Mouse (Mus musculus) gastrocnemius, postnatal 36 days (tissue): ENCODE results near the gene Akap7. TPM values are rescaled to one million over a fixed set of nuclear protein-coding genes. Genes with fewer than 3 reads are reported as not detected.
A peak's percentile ranks its signal among the peaks of the same experiment; 100 is the strongest.

Experiments
- DNase-seq, 2 experiments: peaks; one replicate each; pipeline ENCODE4 v3.0.0; 2022
- intact Hi-C: fragments of 180-260 bp; cut with DNase I; formaldehyde crosslinking; loops from one replicate; pipeline ENCODE4 v1.15.1; 2025
- total RNA-seq, 2 experiments: library from RNA; stranded (reverse); gene quantifications; 2 replicates each; pipeline ENCODE4 v1.2.3; 2021

Gene Akap7
- total RNA-seq, 2 experiments from 2014 or later = 18.6 to 23.3 TPM

DNA sequence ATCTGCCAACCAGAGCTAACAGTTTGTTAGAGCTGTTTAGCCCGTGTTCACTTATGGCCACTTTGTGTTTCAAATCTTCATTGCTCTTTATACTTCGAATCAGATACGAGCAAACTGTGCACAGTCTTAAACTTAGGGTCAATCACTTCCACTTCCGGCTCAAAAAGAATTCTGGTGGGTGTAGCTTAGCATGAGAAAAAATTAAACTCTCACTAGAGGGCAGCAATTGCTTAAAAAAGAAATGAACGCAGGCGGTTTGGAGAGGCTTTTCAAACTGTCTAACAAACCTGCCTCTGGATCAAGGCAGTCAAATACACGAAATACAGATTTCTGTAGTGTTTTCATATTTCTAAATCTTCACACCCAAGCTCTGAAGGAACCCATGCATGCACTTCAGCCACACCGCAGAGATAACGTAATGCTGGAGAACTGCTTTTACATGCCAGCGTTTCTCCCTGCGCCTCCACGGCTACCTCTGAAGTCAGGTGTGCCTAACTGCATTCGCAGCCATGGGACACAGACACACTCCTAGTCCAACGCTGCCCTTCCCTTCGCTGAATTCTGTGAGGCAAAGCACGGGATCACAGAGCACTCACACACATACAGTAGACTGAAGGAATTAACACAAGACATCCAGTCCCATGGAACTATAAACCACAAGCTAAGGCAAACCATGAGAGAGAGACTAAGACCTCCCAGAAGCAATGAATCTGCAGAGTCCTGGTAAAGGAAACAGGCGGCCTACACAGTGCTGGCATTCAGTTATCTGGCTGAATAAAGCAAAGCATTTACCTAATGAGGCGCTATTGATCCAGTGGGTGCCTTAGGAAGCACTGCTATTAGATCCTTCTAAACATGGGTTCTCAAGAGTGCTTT, 39.0 kb downstream of the Akap7 start:
- intact Hi-C loops = loop anchor here (2.0 to 5.0 kb wide), 3 partner anchors 149 to 869 kb away; no protein-coding TSS in a partner anchor
- no peak for DNase-seq

GRCm38 (mm10) chr10:25261176-25261575, 46.5 kb downstream of the Akap7 start:
- intact Hi-C loops = no loop called here
- DNase-seq = no peak

DNA sequence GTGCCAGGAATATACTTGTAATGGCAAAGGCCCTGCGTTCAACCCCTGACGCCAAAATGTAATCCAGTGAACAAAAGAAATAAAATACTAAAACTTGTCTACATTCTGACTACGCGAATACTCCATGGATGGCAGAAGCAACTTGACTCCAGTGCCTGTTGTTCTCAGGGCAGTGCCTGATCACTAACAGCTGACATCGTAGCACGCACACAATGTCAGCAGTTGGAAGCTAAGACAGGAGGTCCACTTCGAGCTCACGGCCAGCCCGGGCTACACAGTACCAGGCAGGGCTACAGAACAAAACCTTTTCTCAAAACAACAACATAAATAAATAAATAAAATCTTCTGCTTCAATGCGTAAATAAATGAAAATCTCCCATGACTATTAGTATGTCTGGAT, 46.9 kb downstream of the Akap7 start:
- intact Hi-C loops = no loop called here
- no peak for DNase-seq

DNA sequence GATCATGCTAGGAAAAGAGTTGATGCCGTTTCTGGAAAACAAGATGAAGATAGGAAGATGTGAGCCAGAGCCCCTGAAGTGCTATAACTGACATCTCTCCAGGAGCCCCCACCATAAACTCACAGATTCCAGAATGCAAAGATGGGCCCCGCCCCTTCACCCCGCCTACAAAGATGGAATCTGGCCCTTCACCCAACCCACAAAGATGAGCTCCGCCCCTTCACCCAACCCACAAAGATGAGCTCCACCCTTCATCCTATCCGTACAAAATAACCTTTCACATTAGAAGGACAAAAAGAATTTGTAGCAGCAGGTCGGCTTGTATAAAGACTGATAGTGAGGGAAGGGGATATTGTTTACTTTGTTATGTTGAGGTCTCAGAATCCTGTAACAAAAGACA, 49.5 kb downstream of the Akap7 start:
- intact Hi-C loops = no loop called here
- no peak for DNase-seq

DNA sequence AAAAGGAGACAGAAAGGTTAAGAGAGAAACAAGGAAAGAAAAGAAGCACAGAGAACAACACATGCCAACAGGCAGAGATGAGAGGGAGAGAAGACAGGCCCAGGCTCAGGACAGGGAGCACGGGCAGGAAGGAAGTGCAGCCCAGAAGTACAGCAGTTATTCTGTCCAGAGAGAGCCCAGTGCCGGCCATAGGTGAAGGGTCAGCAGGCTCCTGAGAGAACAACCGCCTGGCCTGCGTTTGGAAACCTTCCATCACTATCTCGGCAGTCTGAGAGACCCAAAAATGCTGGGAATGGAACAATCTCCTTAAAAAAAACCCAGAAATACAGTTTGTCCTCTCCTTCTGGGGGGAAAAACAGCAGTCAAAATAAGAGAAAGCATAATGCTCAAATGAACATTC, 50.2 kb downstream of the Akap7 start:
- intact Hi-C loops = no loop called here
- no peak for DNase-seq

DNA sequence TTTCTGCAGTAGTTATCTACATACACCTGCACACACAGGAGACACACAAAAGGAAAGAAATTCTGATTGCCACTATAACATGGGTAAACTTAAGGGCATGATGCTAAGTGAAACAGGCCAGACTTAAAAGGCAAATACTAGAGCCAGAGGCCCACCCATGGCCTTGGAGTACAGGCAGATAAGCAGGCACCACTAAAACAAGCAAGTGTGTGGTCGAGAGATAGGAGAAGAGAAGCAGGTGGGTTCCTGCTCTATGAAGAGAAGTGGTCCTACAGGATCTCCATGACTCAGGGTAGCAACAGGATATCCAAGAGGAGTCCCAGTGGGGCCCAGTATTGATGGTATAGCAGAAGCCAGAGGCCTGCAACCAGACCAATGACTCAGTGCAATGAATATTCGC, 54.2 kb downstream of the Akap7 start:
- intact Hi-C loops = no loop called here

DNA sequence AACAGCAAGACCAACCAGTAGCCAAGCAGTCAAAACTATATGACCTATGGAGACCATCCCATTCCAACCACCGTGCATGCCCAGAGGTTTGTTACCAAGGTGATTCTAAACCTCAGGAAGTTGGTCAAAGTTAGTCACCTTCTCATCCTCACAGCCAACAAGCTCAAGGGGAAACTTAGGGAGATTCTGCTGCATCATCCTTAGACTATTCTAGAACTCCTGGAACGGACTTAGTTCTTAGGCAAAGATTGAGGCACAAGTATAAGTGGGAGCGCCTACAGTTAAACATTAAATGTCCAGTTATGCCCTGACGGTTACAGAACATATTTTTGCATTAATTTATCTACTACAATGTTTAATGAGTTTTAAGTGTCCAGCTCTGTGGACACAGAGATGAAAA, 54.7 kb downstream of the Akap7 start:
- DNase-seq = no peak
- intact Hi-C loops = no loop called here

More for the DNA sequence above, 54.2 kb downstream of the Akap7 start:
- no peak for DNase-seq

- intact Hi-C loops = no loop called here
These were observed 57.6 kb downstream of the Akap7 start for GRCm38 (mm10) chr10:25250108-25250507.

GRCm38 (mm10) chr10:25246173-25246572, 61.5 kb downstream of the Akap7 start:
- intact Hi-C loops = no loop called here
- no peak for DNase-seq

More at GRCm38 (mm10) chr10:25250108-25250507, 57.6 kb downstream of the Akap7 start:
- peak; percentile 33 to 45 for DNase-seq

DNA sequence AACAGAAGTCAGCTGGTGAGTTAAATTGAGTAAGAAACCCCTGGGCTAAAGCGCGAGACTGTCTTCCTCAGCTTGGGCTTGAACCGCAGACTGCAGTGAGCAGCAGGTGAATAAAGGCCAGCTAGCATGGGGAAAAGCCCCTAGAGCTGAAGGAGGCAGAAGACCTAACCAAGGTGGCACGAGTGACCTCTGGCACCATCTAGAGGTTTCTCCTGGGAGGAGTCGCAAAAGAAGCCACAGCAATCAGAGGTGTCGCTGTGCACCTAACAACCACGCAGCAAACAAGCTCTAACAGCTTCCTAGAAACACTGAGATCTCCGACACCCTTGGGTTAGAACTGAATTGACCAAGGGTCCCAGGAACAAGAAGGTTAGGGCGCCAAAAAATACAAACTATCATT, 68.5 kb downstream of the Akap7 start:
- intact Hi-C loops = loop anchor here (5.0 kb wide), 1 partner anchor 277 kb away; no protein-coding TSS in a partner anchor
- DNase-seq = peak in 1 of 2 experiments; percentile 14

GRCm38 (mm10) chr10:25234080-25234479, 73.6 kb downstream of the Akap7 start:
- intact Hi-C loops = no loop called here
- no peak for DNase-seq

GRCm38 (mm10) chr10:25232700-25233099, 75.0 kb downstream of the Akap7 start:
- no peak for DNase-seq
- intact Hi-C loops = no loop called here

DNA sequence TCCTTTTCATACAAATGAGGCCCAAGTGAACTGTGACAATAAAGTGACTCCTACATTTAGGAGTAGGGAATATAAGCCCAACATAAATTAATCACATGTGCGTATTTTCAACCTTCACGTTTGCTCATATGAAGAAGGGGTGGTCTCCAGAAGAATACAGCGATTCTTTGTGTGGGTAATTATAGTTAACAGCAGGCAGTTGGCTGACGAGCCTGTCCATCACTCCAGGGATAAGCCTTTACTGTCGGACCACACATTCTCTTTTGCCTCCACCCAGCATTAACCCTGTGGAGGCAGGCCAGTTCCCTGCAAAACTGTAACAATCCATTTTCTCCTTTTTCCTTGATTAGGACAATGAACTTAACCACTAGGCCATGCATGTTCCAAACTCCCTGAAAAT, 76.3 kb downstream of the Akap7 start:
- no peak for DNase-seq
- intact Hi-C loops = no loop called here

DNA sequence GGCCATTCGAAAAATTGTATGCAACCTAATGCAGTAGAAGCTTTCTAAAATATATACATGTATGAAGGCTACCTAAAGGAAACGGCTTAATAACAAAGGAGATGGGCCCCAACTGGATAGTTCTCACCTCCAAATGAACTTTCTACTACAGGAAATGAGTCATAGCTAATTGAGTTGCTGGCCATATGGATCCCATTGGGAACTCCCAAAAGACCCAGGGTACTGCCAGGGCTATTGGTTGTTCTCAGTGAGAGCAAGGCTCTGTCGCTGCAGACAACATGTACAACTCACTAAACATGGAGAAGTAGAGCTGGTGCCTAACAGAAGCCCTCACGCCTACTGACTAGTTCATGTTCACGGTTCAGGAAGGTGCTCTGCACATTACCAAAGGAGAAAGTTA, 83.3 kb downstream of the Akap7 start:
- intact Hi-C loops = no loop called here
- no peak for DNase-seq

DNA sequence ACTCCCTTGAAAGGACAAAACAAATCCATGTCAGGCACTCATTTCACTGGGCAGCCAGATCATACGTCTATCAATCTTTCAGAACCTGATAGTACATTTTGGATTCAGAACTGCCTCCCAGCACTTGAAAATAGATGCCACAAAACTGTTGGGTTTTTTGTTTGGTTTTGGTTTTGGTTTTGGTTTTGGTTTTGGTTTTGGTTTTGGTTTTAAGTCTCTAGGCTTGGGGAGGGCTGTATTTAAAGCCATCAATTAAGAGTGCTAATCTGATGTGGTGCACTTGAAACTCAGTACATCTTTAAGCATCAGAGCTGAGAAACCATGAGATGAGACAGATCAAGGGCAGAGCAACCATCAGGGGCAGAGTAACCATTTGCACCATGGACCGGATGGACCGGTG, 86.9 kb downstream of the Akap7 start:
- intact Hi-C loops = loop anchor here (2.0 kb wide), 1 partner anchor 260 kb away; no protein-coding TSS in a partner anchor
- no peak for DNase-seq

- intact Hi-C loops = loop anchor here (2.0 kb wide), 1 partner anchor 259 kb away; no protein-coding TSS in a partner anchor
These were observed 87.7 kb downstream of the Akap7 start for GRCm38 (mm10) chr10:25219901-25220495.

GRCm38 (mm10) chr10:25219220-25219628, 88.4 kb downstream of the Akap7 start:
- intact Hi-C loops = no loop called here
- peak; percentile 42 to 45 for DNase-seq

More at GRCm38 (mm10) chr10:25219901-25220495, 87.7 kb downstream of the Akap7 start:
- no peak for DNase-seq

DNA sequence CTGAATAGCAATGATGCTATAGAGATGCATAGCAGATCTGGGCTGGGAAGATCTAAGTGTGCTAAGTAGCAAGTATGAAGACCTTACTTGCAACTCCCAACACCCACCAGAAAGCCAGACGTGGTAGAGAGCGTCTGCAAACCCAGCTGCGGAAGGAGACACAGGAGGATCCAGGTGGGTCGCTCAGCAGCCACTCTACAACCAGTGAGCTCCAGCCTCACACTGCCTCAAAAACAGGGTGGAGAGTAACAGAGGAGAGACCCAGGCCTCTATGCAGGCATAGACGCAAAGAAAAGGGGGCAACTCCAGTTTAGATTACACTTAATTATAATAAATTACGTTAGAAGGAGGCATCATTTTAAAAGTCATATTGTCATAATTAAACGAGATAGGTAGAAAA, 88.9 kb downstream of the Akap7 start:
- intact Hi-C loops = no loop called here

DNA sequence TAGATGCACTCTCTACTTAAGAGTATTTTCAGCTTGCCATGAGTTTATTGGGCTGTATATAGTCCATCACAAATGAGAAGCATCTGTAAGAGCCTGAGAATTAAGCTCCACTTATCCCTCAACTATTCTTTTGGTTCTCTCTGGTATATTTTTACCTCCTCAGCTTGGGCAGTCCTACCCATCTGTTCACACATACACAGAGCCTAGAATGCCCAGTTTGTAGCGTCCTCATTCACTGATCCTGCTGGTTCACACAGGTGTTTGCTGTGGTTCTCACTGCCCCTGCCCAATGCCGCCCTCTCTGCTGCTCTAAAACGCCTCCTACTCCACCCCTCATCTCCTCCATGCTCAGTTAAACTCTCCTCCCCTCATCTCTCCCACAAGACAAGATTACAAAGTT, 91.7 kb downstream of the Akap7 start:
- DNase-seq = no peak
- intact Hi-C loops = no loop called here

More for the DNA sequence above, 88.9 kb downstream of the Akap7 start:
- no peak for DNase-seq

DNA sequence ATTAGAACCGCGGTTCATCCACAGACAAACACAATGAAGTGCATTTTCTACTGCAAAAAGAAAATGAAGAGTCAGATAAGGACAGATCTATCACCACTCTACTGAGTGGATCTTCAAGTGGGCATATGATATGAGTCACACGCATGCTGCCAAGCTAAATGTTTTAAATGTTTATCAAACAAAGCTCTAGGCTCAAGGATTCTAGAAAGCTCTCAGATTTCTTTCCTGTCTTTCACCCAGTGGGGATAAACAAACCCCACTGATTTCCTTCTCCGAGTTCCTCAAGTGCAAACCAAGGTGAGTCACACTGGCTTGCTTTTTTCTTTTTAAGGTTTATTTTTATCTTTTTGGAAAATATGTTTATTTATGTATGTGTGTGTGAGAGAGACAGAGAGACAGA, 94.0 kb downstream of the Akap7 start:
- intact Hi-C loops = no loop called here
- no peak for DNase-seq

DNA sequence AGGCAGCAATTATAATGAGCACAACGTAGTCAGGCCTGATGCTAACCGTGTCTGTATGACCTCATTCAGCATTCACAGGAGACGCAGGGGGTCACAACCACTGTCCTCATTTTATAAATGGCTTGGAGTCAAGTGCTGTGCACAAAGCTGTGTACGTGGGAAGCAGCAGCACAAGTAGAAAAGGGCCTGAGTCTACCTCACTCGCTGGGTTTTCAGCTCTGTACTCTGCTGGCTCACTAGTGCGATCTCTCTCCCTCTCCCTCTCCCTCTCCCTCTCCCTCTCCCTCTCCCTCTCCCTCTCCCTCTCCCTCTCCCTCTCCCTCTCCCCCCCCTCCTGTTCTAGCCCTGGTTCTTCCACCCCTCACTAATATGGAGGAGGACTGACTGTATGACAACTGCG, 99.1 kb downstream of the Akap7 start:
- DNase-seq = no peak
- intact Hi-C loops = no loop called here

DNA sequence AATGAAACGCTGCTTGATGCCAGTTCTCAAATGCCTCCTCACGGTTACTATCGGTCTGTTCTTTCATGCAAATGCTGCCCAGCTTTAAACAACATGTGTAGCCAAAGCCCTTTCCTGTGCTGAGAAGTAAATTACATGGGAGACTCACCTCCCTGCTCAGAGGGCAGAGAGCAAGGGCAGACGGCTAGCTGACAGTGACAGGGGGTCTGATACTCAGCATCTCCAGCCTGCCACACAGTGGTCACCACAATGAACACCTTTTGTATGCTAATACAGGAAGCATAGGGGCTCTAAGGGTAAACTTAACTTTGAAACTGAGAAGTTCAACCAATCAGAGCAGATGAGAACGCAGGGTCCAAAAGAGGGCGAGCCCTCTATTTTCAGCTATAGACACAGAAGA, 99.8 kb downstream of the Akap7 start:
- intact Hi-C loops = no loop called here
- no peak for DNase-seq
